Mouse (Mus musculus) liver, embryonic 14.5 days (tissue): ENCODE measurements around the gene Hsd11b1.

Experiments used
- CTCF ChIP-seq: IDR thresholded peaks from 2 replicates; pipeline ENCODE4 v1.5.1; 2016; ENCODE audit warnings: antibody characterized with exemption, low read depth, control low read depth
- EP300 ChIP-seq: IDR thresholded peaks from 2 replicates; pipeline ENCODE4 v1.6.1; 2016; ENCODE audit warnings: antibody characterized with exemption, low read depth

GRCm38 (mm10) chr1:193305386-193305785, 41.5 kb upstream of the Hsd11b1 start:
- TF ChIP-seq CTCF (no peak), EP300 (no peak)
